Mouse (Mus musculus): ENCODE measurements around the gene Gpr63. TPM values are rescaled to one million over a fixed set of nuclear protein-coding genes. Genes with fewer than 3 reads are reported as not detected.
"Not testable (repeated sequence)": the region's sequence is repeated elsewhere in the genome, so short reads cannot be mapped to it uniquely, and the experiment has no call there.

Gpr63 gene
- polyA plus RNA-seq (2015; fragmentation: Nextera tagmentation; extraction: Ambion mirVana): 1.5 and 1.8 TPM in 2 replicates

- H3K4me3 ChIP-seq: peak within 1 kb of the TSS; percentile 88
- H3K9ac ChIP-seq: peak within 1 kb of the TSS; percentile 88
- no peaks in the 10 kb centered on the region for H3K9me3 ChIP-seq
- no peaks in the 10 kb centered on the region for H3K36me3 ChIP-seq
- under 1% methylated on average over 71 of the region's 78 CpGs for WGBS
- H3K27ac ChIP-seq (replicated peaks): peak within 1 kb of the TSS; percentile 95
- no peaks in the 10 kb centered on the region for H3K27me3 ChIP-seq
- peaks cover 20% of the 10 kb centered on the region for H3K4me1 ChIP-seq (replicated peaks)
- peak; percentile 97 for ATAC-seq (ENCODE audit: low FRiP score, low read depth)
- H3K4me2 ChIP-seq: peak within 1 kb of the TSS; percentile 76
Observed at GRCm38 (mm10) chr4:24966299-24966991, at the start of gene Gpr63. Gene Gpr63, plus strand, starts transcription at chr4:24966407.

GRCm38 (mm10) chr4:24920006-24920577, 46.1 kb upstream of the Gpr63 start:
- ATAC-seq (ENCODE audit: low FRiP score, low read depth): no peak
- WGBS: 71% methylated on average over 5 of the region's 5 CpGs
- Histone ChIP-seq H3K27me3 (no peaks in the 10 kb centered on the region), H3K4me2 (no peak overlapping the region), H3K4me3 (no peak overlapping the region), H3K36me3 (no peaks in the 10 kb centered on the region), H3K27ac (replicated peaks) (no peak overlapping the region), H3K9me3 (no peaks in the 10 kb centered on the region), H3K9ac (no peak overlapping the region), H3K4me1 (replicated peaks) (no peaks in the 10 kb centered on the region)

GRCm38 (mm10) chr4:24924726-24925125, 41.5 kb upstream of the Gpr63 start:
- 70% methylated on average over 2 of the region's 2 CpGs for WGBS
- H3K4me3 ChIP-seq: no peak overlapping the region
- H3K36me3 ChIP-seq: no peaks in the 10 kb centered on the region
- H3K4me2 ChIP-seq: no peak overlapping the region
- H3K4me1 ChIP-seq (replicated peaks): no peaks in the 10 kb centered on the region
- H3K27ac ChIP-seq (replicated peaks): no peak overlapping the region
- H3K9me3 ChIP-seq: no peaks in the 10 kb centered on the region
- ATAC-seq (ENCODE audit: low FRiP score, low read depth): no peak
- H3K27me3 ChIP-seq: no peaks in the 10 kb centered on the region
- no peak overlapping the region for H3K9ac ChIP-seq

- Histone ChIP-seq H3K4me3 (no peak overlapping the region), H3K4me1 (replicated peaks) (no peaks in the 10 kb centered on the region), H3K9ac (no peak overlapping the region), H3K9me3 (no peaks in the 10 kb centered on the region), H3K36me3 (no peaks in the 10 kb centered on the region), H3K27ac (replicated peaks) (no peak overlapping the region), H3K4me2 (no peak overlapping the region), H3K27me3 (no peaks in the 10 kb centered on the region)
- no peak for ATAC-seq (ENCODE audit: low FRiP score, low read depth)
- WGBS: 79% methylated on average over 5 of the region's 5 CpGs
Observed at GRCm38 (mm10) chr4:24928260-24928780, 37.9 kb upstream of the Gpr63 start.

GRCm38 (mm10) chr4:24928926-24929325, 37.3 kb upstream of the Gpr63 start:
- Histone ChIP-seq H3K4me3 (no peak overlapping the region), H3K4me2 (no peak overlapping the region), H3K4me1 (replicated peaks) (no peaks in the 10 kb centered on the region), H3K27me3 (no peaks in the 10 kb centered on the region), H3K9ac (no peak overlapping the region), H3K27ac (replicated peaks) (no peak overlapping the region), H3K36me3 (no peaks in the 10 kb centered on the region), H3K9me3 (no peaks in the 10 kb centered on the region)
- ATAC-seq (ENCODE audit: low FRiP score, low read depth): no peak
- 75% methylated on average over 5 of the region's 5 CpGs for WGBS

- no peaks in the 10 kb centered on the region for H3K9me3 ChIP-seq
- H3K36me3 ChIP-seq: no peaks in the 10 kb centered on the region
- H3K27me3 ChIP-seq: no peaks in the 10 kb centered on the region
- no peaks in the 10 kb centered on the region for H3K4me1 ChIP-seq (replicated peaks)
- H3K27ac ChIP-seq (replicated peaks): no peak overlapping the region
- H3K4me3 ChIP-seq: no peak overlapping the region
- no peak overlapping the region for H3K9ac ChIP-seq
- ATAC-seq (ENCODE audit: low FRiP score, low read depth): no peak
- 69% methylated on average over 6 of the region's 6 CpGs for WGBS
- no peak overlapping the region for H3K4me2 ChIP-seq
Observed at GRCm38 (mm10) chr4:24942728-24943424, 23.3 kb upstream of the Gpr63 start.

GRCm38 (mm10) chr4:24965918-24966298, 299 bp upstream of the Gpr63 start:
- Histone ChIP-seq H3K4me3 (peak overlapping the region; percentile 88), H3K36me3 (no peaks in the 10 kb centered on the region), H3K27ac (replicated peaks) (peak overlapping the region; percentile 95), H3K4me1 (replicated peaks) (peaks cover 20% of the 10 kb centered on the region), H3K27me3 (no peaks in the 10 kb centered on the region), H3K4me2 (peak overlapping the region; percentile 76), H3K9ac (peak overlapping the region; percentile 88), H3K9me3 (no peaks in the 10 kb centered on the region)
- ATAC-seq (ENCODE audit: low FRiP score, low read depth): peak; percentile 77
- WGBS: 7% methylated on average over 8 of the region's 8 CpGs

- WGBS: 14% methylated on average over 7 of the region's 7 CpGs
- peaks cover 20% of the 10 kb centered on the region for H3K4me1 ChIP-seq (replicated peaks)
- peak overlapping the region; percentile 8; the same call in 1 of the 2 replicates for H3K9ac ChIP-seq
- H3K36me3 ChIP-seq: no peaks in the 10 kb centered on the region
- H3K4me3 ChIP-seq: peak overlapping the region; percentile 88
- no peaks in the 10 kb centered on the region for H3K9me3 ChIP-seq
- peak overlapping the region; percentile 76 for H3K4me2 ChIP-seq
- no peak overlapping the region for H3K27ac ChIP-seq (replicated peaks)
- no peak for ATAC-seq (ENCODE audit: low FRiP score, low read depth)
- H3K27me3 ChIP-seq: no peaks in the 10 kb centered on the region
Observed at GRCm38 (mm10) chr4:24967251-24967650, 1.0 kb downstream of the Gpr63 start.

GRCm38 (mm10) chr4:24978589-24978988, 12.4 kb downstream of the Gpr63 start:
- no peaks in the 10 kb centered on the region for H3K36me3 ChIP-seq
- H3K27me3 ChIP-seq: no peaks in the 10 kb centered on the region
- WGBS: 40% methylated on average over 4 of the region's 4 CpGs
- H3K4me2 ChIP-seq: no peak overlapping the region
- no peaks in the 10 kb centered on the region for H3K9me3 ChIP-seq
- H3K27ac ChIP-seq (replicated peaks): no peak overlapping the region
- 0 out of 2 replicates have a peak, but pooled peaks cover 4% of the 10 kb centered on the region for H3K4me1 ChIP-seq (replicated peaks)
- no peak overlapping the region for H3K4me3 ChIP-seq
- ATAC-seq (ENCODE audit: low FRiP score, low read depth): peak; percentile 45; the same call in 1 of the 2 replicates
- H3K9ac ChIP-seq: no peak overlapping the region

GRCm38 (mm10) chr4:24985612-24986011, 19.4 kb downstream of the Gpr63 start:
- H3K4me3 ChIP-seq: no peak overlapping the region
- H3K9ac ChIP-seq: no peak overlapping the region
- no peaks in the 10 kb centered on the region for H3K27me3 ChIP-seq
- no peak for ATAC-seq (ENCODE audit: low FRiP score, low read depth)
- no peak overlapping the region for H3K27ac ChIP-seq (replicated peaks)
- WGBS: 94% methylated on average over 5 of the region's 5 CpGs
- no peaks in the 10 kb centered on the region for H3K4me1 ChIP-seq (replicated peaks)
- H3K9me3 ChIP-seq: no peaks in the 10 kb centered on the region
- no peak overlapping the region for H3K4me2 ChIP-seq
- no peaks in the 10 kb centered on the region for H3K36me3 ChIP-seq

- Histone ChIP-seq H3K4me1 (replicated peaks) (no peaks in the 10 kb centered on the region), H3K4me3 (no peak overlapping the region), H3K4me2 (no peak overlapping the region), H3K27me3 (no peaks in the 10 kb centered on the region), H3K36me3 (no peaks in the 10 kb centered on the region), H3K9ac (no peak overlapping the region), H3K9me3 (no peaks in the 10 kb centered on the region), H3K27ac (replicated peaks) (no peak overlapping the region)
- ATAC-seq (ENCODE audit: low FRiP score, low read depth): no peak
- WGBS: 80% methylated on average over 2 of the region's 2 CpGs
Observed at GRCm38 (mm10) chr4:24991475-24991874, 25.3 kb downstream of the Gpr63 start.

GRCm38 (mm10) chr4:25009328-25009727, 43.1 kb downstream of the Gpr63 start:
- not testable (repeated sequence) for H3K27me3 ChIP-seq; H3K27ac ChIP-seq (replicated peaks); H3K4me2 ChIP-seq; H3K9ac ChIP-seq; H3K4me1 ChIP-seq (replicated peaks); ATAC-seq (ENCODE audit: low FRiP score, low read depth); H3K9me3 ChIP-seq; H3K4me3 ChIP-seq
- WGBS: 90% methylated on average over 8 of the region's 8 CpGs
- H3K36me3 ChIP-seq: peaks cover 15% of the 10 kb centered on the region; the same call in 1 of the 2 replicates
